Mouse (Mus musculus) embryonic facial prominence, embryonic 13.5 days (tissue): ENCODE measurements around the gene Celsr1. TPM values are rescaled to one million over a fixed set of nuclear protein-coding genes. Genes with fewer than 3 reads are reported as not detected.

Source experiments
- ATAC-seq: fragments of 200-750 bp; cut with Nextera tagmentation; 2 replicates; pipeline ENCODE4 v1.8.0; 2017; ENCODE audit warnings: low read depth; ENCODE audit not compliant: insufficient number of reproducible peaks, insufficient read depth, low FRiP score, low TSS enrichment
- H3K27ac ChIP-seq: fragments of 300-500 bp; sonication (generic); 2 replicates; pipeline ENCODE4 v1.5.1; 2015; ENCODE audit warnings: moderate library complexity, mild to moderate bottlenecking, inconsistent platforms
- H3K27me3 ChIP-seq: fragments of 300-500 bp; sonication (generic); 2 replicates; pipeline ENCODE4 v1.6.1; 2015; ENCODE audit warnings: mild to moderate bottlenecking, inconsistent platforms
- H3K36me3 ChIP-seq: fragments of 300-500 bp; sonication (generic); 2 replicates; pipeline ENCODE4 v1.6.1; 2015; ENCODE audit warnings: mild to moderate bottlenecking, inconsistent platforms
- H3K4me1 ChIP-seq: fragments of 300-500 bp; sonication (generic); 2 replicates; pipeline ENCODE4 v1.6.1; 2015; ENCODE audit warnings: inconsistent platforms
- H3K4me2 ChIP-seq: fragments of 300-500 bp; sonication (generic); 2 replicates; pipeline ENCODE4 v1.6.1; 2015; ENCODE audit warnings: moderate library complexity, mild to moderate bottlenecking, inconsistent platforms
- H3K4me3 ChIP-seq: fragments of 300-500 bp; sonication (generic); 2 replicates; pipeline ENCODE4 v1.5.1; 2015; ENCODE audit warnings: mild to moderate bottlenecking, inconsistent platforms
- H3K9ac ChIP-seq: fragments of 300-500 bp; sonication (generic); 2 replicates; pipeline ENCODE4 v1.6.1; 2015; ENCODE audit warnings: mild to moderate bottlenecking, inconsistent platforms
- H3K9me3 ChIP-seq: fragments of 300-500 bp; sonication (generic); 2 replicates; pipeline ENCODE4 v1.6.1; 2016; ENCODE audit warnings: inconsistent platforms
- WGBS: fragments of 180-500 bp; shearing (Covaris S2); methylation state at CpG from one replicate; pipeline ENCODE4 v1.1.7; 2015; ENCODE audit warnings: mixed read lengths; 5-methylcytosine and 5-hydroxymethylcytosine counted together
- polyA plus RNA-seq: library from polyadenylated mRNA; unstranded; fragments of >200 nt; fragmentation: Nextera tagmentation; extraction: Ambion mirVana; gene quantifications from 2 replicates; pipeline ENCODE4 v1.2.1, GENCODE M21; 2015

Celsr1 gene
- polyA plus RNA-seq, 1 experiment from 2014 or later = 2.9 TPM

DNA sequence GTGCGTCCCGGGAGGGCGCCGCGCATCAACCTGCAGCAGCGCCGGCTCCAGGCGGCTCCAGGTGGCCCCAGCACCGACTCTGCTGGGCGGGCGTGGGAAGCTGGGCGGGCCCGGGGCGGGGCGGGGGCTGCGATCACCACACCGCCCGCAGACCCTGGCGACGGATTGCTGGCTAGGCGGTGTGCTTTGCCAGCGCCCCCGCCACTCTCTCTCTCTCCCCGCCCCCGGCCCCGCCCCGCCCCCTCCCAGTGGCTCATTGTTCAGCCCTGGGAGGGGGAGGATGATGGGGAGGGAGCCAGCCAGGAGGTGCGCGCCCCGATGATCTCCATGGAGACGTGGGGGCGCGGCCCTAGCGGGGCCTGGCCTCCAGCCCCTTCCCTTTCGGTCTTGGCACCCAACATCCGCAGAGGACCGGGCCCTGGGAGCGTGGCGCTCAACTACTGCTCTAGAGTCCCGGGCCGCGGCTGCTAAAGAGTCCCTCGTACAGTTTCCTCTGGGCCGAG is 495 bp upstream of the Celsr1 start:
- Histone ChIP-seq H3K27me3 (peaks cover 51% of the 10 kb centered on the region), H3K9ac (peak overlapping the region; percentile 71), H3K4me1 (peaks cover 30% of the 10 kb centered on the region), H3K4me3 (peak overlapping the region; percentile 62), H3K9me3 (peaks cover 19% of the 10 kb centered on the region), H3K4me2 (peak overlapping the region; percentile 88), H3K27ac (peak overlapping the region; percentile 72; the same call in 1 of the 2 replicates), H3K36me3 (peaks cover 26% of the 10 kb centered on the region)
- under 1% methylated on average over 36 of the region's 44 CpGs for WGBS
- peak; percentile 75 for ATAC-seq

DNA sequence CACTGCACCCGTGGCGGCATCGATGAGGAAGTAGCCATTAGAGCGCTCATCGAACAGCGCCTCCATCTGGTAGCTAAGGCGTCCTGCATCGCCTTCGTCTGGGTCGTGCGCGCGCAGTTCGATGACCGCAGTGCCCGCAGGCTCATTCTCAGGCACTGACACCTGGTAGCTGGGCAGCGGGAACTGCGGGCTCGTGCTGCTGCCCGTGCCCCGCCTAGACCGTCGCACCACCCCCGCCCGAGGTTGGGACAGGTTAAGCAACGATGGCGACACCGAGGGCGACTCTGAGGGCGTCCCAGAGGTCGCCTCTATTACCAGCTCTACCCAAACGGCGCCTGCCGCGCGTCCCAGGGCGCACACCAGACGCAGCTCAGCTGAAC is 776 bp downstream of the Celsr1 start:
- Histone ChIP-seq H3K4me1 (peaks cover 37% of the 10 kb centered on the region), H3K4me2 (peak overlapping the region; percentile 88), H3K36me3 (peaks cover 26% of the 10 kb centered on the region), H3K27me3 (peaks cover 49% of the 10 kb centered on the region), H3K4me3 (peak overlapping the region; percentile 62), H3K27ac (0 out of 2 replicates have a peak overlapping the region, but pooled peaks have one; percentile 66), H3K9me3 (peaks cover 19% of the 10 kb centered on the region), H3K9ac (peak overlapping the region; percentile 71)
- WGBS = 1% methylated on average over 38 of the region's 38 CpGs
- no peak for ATAC-seq

DNA sequence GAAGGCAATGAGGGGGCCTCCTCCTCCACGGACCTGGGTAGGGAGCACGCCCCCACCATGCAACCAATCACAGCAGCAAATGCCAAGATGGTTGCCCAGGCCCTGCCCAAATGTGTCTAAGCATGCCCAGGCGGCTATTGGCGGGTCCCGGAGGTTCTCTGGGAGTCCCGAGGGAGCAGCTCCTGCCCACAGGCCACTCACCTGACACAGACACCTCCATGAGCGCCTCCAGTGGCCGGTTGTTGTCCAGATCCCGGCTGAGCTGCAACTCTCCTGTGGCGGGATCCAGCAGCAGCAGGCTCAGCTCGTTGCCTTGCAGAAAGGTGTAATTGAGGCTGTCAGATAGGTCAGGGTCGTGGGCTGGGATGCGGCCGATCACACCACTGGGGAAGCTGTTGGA is 3.6 kb downstream of the Celsr1 start:
- 70% methylated on average over 14 of the region's 14 CpGs for WGBS
- H3K9ac ChIP-seq = no peak overlapping the region
- H3K9me3 ChIP-seq = peaks cover 19% of the 10 kb centered on the region
- H3K27me3 ChIP-seq = peaks cover 40% of the 10 kb centered on the region
- peak overlapping the region; percentile 46 for H3K4me2 ChIP-seq
- peak overlapping the region; percentile 1 for H3K4me3 ChIP-seq
- no peak overlapping the region for H3K27ac ChIP-seq
- H3K4me1 ChIP-seq = peaks cover 36% of the 10 kb centered on the region
- peaks cover 26% of the 10 kb centered on the region for H3K36me3 ChIP-seq
- ATAC-seq = no peak

DNA sequence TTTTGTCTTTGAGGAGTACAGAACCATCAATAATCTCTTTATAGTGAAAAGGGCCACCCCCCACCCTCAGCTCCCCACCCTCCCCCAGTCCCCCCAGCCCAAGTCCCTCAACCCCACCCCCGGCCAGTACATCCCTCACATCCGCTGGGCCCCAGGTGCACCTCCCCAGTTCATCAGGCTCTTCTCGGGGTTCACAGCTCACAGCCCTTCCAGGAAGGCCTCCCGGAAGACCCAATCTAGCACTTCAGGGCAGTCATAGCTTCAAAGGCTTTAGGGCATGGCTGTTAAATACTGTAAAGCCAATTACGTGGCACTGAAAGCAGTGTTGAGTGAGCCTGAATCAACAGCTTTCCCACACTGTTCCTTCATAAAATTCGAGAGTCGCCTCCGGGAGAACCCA is 5.7 kb downstream of the Celsr1 start:
- Histone ChIP-seq H3K27ac (no peak overlapping the region), H3K4me2 (peak overlapping the region; percentile 46), H3K4me3 (no peak overlapping the region), H3K9me3 (peaks cover 19% of the 10 kb centered on the region), H3K36me3 (peaks cover 26% of the 10 kb centered on the region), H3K4me1 (peaks cover 27% of the 10 kb centered on the region), H3K27me3 (peaks cover 22% of the 10 kb centered on the region), H3K9ac (no peak overlapping the region)
- 66% methylated on average over 8 of the region's 8 CpGs for WGBS
- ATAC-seq = no peak

DNA sequence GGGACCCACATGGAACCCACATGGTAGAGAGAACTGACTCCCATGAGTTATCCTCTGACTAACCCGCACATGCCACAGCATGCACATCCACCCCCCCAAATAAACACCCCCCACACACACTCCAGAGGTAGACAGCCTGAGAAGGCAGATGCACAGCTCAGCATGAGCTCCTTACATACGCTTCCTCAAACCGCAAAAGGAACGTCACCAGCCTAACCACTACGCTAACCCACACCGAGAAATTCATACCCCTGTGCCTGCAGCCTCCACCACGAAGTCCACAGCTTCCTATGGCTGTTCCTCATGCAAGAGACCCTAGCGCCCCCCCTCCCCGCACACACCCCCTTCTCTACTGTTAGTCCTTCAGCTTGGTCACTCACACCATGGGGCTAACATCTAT is 11.6 kb downstream of the Celsr1 start:
- Histone ChIP-seq H3K36me3 (0 out of 2 replicates have a peak, but pooled peaks cover 5% of the 10 kb centered on the region), H3K4me3 (no peak overlapping the region), H3K4me2 (no peak overlapping the region), H3K4me1 (peaks cover 3% of the 10 kb centered on the region; the same call in 1 of the 2 replicates), H3K9me3 (no peaks in the 10 kb centered on the region), H3K27me3 (no peaks in the 10 kb centered on the region), H3K27ac (no peak overlapping the region), H3K9ac (no peak overlapping the region)
- WGBS = 80% methylated on average over 9 of the region's 9 CpGs
- ATAC-seq = no peak

DNA sequence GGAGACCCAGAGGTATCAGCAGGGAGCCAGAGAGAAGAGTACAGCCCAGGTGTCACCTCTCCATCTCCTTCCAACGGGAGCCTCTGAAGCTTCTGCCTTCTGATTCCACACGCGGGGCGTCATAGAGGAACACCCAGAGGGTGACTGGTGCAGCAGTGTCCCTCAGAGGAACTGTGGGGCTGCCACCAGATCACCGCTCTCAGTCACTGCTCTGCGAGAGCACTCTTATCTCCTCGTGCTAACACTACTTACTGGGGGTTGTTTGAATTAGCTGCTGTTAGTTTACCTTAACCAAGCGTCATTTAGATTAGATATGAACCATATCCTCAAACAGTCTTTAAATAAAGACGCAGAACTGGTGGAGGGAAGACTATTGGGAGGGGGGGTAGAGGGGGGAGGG is 12.3 kb downstream of the Celsr1 start:
- Histone ChIP-seq H3K4me2 (no peak overlapping the region), H3K9ac (no peak overlapping the region), H3K9me3 (no peaks in the 10 kb centered on the region), H3K4me3 (no peak overlapping the region), H3K4me1 (peaks cover 5% of the 10 kb centered on the region; the same call in 1 of the 2 replicates), H3K27me3 (no peaks in the 10 kb centered on the region), H3K27ac (no peak overlapping the region), H3K36me3 (0 out of 2 replicates have a peak, but pooled peaks cover 5% of the 10 kb centered on the region)
- no peak for ATAC-seq
- 74% methylated on average over 9 of the region's 9 CpGs for WGBS

DNA sequence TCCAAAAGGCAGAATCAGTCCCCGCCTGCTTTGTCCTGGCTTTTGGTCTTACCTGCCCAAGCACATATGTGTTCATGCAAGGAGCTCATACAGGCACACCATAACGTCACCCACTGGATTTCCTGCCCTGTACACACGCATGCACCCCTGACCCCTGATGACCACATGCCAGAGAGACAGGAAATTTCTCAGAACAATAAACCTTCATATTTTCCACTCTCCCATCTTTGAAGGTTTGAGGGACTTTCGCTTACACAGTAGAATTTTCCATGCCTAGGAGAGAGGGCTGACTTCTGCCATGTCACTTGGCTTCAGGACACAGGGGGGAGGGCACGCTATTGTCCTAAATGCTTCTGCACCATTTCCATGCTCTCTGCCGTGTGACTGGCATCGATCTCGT is 13.6 kb downstream of the Celsr1 start:
- 82% methylated on average over 8 of the region's 8 CpGs for WGBS
- no peak overlapping the region for H3K4me3 ChIP-seq
- 0 out of 2 replicates have a peak, but pooled peaks cover 5% of the 10 kb centered on the region for H3K36me3 ChIP-seq
- no peak overlapping the region for H3K27ac ChIP-seq
- no peaks in the 10 kb centered on the region for H3K9me3 ChIP-seq
- H3K4me1 ChIP-seq = peaks cover 12% of the 10 kb centered on the region; the same call in 1 of the 2 replicates
- no peak for ATAC-seq
- no peaks in the 10 kb centered on the region for H3K27me3 ChIP-seq
- H3K4me2 ChIP-seq = no peak overlapping the region
- no peak overlapping the region for H3K9ac ChIP-seq

DNA sequence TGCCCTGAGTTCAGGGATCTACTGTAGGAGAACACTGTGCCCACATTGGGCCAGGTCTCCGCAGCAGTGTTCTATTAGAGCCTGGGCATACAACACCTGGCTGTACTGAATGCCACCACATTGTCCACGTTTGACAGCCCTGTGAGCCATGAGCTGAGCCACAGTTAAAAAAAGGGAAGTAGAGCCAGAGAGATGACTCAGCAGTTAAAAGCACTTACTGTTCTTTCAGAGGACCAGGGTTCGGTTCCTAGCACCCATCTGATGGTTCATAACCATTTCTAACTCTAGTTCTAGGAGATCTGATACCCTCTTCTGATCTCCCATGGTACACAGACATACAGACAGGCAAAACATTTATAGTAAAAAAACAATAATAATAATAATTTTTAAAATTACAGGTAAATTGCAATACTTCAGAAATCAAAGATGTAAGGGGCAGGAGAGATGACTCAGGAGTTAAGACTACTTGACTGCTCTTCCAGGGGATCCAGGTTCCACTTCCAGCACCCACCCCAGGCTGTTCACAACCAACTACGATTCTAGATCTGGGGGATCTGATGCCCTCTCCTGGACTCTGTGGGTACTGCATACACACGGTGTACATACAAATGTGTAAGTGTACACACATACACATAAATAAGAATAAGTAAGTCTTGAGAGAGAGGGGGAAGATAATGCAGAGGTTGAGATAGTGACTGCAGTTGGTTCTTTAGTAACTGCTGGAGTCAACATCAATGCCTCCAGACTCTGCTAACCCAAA is 14.6 kb downstream of the Celsr1 start:
- ATAC-seq = no peak
- Histone ChIP-seq H3K9me3 (no peaks in the 10 kb centered on the region), H3K4me2 (no peak overlapping the region), H3K36me3 (0 out of 2 replicates have a peak, but pooled peaks cover 5% of the 10 kb centered on the region), H3K27me3 (no peaks in the 10 kb centered on the region), H3K4me3 (no peak overlapping the region), H3K27ac (no peak overlapping the region), H3K4me1 (0 out of 2 replicates have a peak, but pooled peaks cover 10% of the 10 kb centered on the region), H3K9ac (no peak overlapping the region)
- WGBS = 90% methylated on average over 5 of the region's 5 CpGs

DNA sequence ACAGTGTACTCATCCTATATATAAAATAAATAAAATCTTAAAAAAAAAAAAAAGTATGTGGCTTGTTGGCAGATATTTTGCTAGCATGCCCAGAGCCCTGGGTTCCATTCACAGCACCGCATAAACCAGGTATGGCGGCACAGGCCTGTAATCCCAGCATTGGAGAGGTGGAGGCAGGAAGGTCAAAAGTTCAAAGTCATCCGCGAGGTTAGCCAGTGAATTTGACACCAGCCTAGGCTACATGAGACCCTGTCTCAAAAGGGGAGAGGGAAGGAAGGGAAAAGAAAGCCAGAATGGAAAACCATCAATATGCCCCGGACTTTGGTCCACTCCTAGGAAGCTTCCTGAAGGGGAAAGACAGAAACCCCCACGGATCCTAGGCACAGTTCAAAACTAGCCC is 16.2 kb downstream of the Celsr1 start:
- H3K27ac ChIP-seq = no peak overlapping the region
- WGBS = 83% methylated on average over 6 of the region's 6 CpGs
- H3K9me3 ChIP-seq = no peaks in the 10 kb centered on the region
- no peak overlapping the region for H3K9ac ChIP-seq
- H3K4me3 ChIP-seq = no peak overlapping the region
- H3K27me3 ChIP-seq = no peaks in the 10 kb centered on the region
- H3K4me2 ChIP-seq = no peak overlapping the region
- H3K4me1 ChIP-seq = peaks cover 17% of the 10 kb centered on the region
- no peak for ATAC-seq
- 0 out of 2 replicates have a peak, but pooled peaks cover 5% of the 10 kb centered on the region for H3K36me3 ChIP-seq

DNA sequence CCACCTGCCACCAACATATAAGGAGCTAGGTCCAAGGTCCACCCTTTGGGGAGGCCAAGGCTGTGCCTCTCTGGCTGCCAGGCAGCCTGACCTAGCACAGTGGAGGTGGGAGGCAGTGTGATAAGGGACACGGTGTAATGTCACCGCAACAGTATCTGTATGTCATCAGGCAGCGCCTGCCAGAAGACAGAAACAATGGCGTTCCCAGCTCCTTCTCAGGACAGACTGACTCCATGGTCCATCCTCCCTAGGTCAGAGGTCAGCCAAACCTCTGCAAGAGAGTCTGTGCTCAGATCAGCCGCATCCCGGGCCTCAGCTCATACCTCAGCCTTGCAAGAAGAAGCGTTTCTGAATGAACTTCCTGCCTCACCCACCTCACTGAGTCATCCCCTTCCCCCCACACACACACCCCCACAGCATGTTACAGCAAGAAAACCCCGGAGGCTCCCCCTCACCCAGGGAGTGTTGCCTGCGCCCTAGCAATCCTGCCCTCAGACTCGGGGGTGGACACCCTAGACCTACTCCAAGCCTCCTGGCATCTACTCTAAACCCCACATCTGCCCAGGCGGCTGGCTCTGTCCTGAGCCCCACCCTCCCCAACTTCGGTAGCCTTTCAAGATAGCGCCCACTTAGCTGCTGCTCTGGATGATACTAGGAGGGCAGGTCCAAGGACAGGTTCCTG is 17.6 kb downstream of the Celsr1 start:
- peaks cover 17% of the 10 kb centered on the region for H3K4me1 ChIP-seq
- WGBS = 51% methylated on average over 13 of the region's 13 CpGs
- H3K4me2 ChIP-seq = no peak overlapping the region
- H3K9ac ChIP-seq = 0 out of 2 replicates have a peak overlapping the region, but pooled peaks have one; percentile 32
- ATAC-seq = no peak
- no peak overlapping the region for H3K4me3 ChIP-seq
- H3K27ac ChIP-seq = no peak overlapping the region
- H3K36me3 ChIP-seq = 0 out of 2 replicates have a peak, but pooled peaks cover 5% of the 10 kb centered on the region
- no peaks in the 10 kb centered on the region for H3K27me3 ChIP-seq
- H3K9me3 ChIP-seq = no peaks in the 10 kb centered on the region

DNA sequence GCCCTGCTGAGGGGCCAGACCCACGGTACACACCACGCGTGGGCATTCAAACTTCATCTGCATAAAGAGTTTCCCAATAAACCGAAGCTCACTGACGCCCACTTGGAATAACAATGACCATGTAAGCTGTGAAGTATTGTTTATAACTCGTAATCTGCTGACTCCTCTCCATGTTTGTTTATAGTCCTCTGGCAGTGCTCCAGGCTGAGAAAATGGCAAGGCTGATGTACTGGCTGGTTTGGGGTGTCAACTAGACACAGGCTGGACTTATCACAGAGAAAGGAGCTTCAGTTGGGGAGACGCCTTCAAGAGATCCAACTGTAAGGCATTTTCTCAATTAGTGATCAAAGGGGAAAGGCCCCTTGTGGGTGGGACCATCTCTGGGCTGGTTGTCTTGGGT is 18.6 kb downstream of the Celsr1 start:
- H3K27ac ChIP-seq = no peak overlapping the region
- no peak for ATAC-seq
- H3K4me2 ChIP-seq = no peak overlapping the region
- H3K4me1 ChIP-seq = peaks cover 17% of the 10 kb centered on the region
- H3K9ac ChIP-seq = no peak overlapping the region
- 0 out of 2 replicates have a peak, but pooled peaks cover 5% of the 10 kb centered on the region for H3K36me3 ChIP-seq
- 79% methylated on average over 7 of the region's 7 CpGs for WGBS
- no peaks in the 10 kb centered on the region for H3K9me3 ChIP-seq
- no peak overlapping the region for H3K4me3 ChIP-seq
- H3K27me3 ChIP-seq = no peaks in the 10 kb centered on the region
